Mouse (Mus musculus): Measurements from ENCODE around the gene Madcam1. TPM values are rescaled to one million over a fixed set of nuclear protein-coding genes. Genes with fewer than 3 reads are reported as not detected.
A peak's percentile ranks its signal among the peaks of the same experiment; 100 is the strongest.

Gene Madcam1
- polyA plus RNA-seq, 1 experiment, result not detected

- peaks cover 12% of the 10 kb centered on the region for H3K36me3 ChIP-seq (ENCODE audit: control insufficient read depth, insufficient read depth)
- H3K4me3 ChIP-seq, result peak overlapping the region; percentile 93
These were observed 42.2 kb downstream of the Madcam1 start for GRCm38 (mm10) chr10:79706406-79707094.

GRCm38 (mm10) chr10:79707162-79707561 is 42.8 kb downstream of the Madcam1 start:
- peaks cover 18% of the 10 kb centered on the region for H3K36me3 ChIP-seq (ENCODE audit: control insufficient read depth, insufficient read depth)
- H3ac ChIP-seq (ENCODE audit: control insufficient read depth, insufficient read length), result no peak overlapping the region
- peak overlapping the region; percentile 96 for H3K4me2 ChIP-seq (ENCODE audit: low read depth)
- no peaks in the 10 kb centered on the region for H3K27me3 ChIP-seq (ENCODE audit: control insufficient read depth, insufficient read depth, insufficient read length)
- H3K4me3 ChIP-seq, result peak overlapping the region; percentile 93
- TF ChIP-seq MYOD1 (IDR thresholded peaks at IDR 0.05; ENCODE audit: control insufficient read depth in 1 of 3, insufficient read length in 2 of 3, low read depth in 2 of 3) (peak in 1 of 3 experiments; percentile 69), MYOG (IDR thresholded peaks at IDR 0.05; ENCODE audit: control insufficient read depth in 1 of 3, insufficient read depth in 1 of 3, insufficient read length in 2 of 3, low read depth in 2 of 3) (peak in 1 of 3 experiments; percentile 89), TCF12 (IDR thresholded peaks at IDR 0.05; ENCODE audit: insufficient read depth, poor library complexity, severe bottlenecking) (no peak)
- peaks cover 47% of the 10 kb centered on the region for H3K79me2 ChIP-seq (ENCODE audit: control insufficient read depth, insufficient read depth)

More at GRCm38 (mm10) chr10:79706406-79707094, 42.2 kb downstream of the Madcam1 start:
- H3K27me3 ChIP-seq (ENCODE audit: control insufficient read depth, insufficient read depth, insufficient read length), result no peaks in the 10 kb centered on the region
- no peak overlapping the region for H3ac ChIP-seq (ENCODE audit: control insufficient read depth, insufficient read length)
- peaks cover 47% of the 10 kb centered on the region for H3K79me2 ChIP-seq (ENCODE audit: control insufficient read depth, insufficient read depth)
- TF ChIP-seq CEBPB (IDR thresholded peaks at IDR 0.05; ENCODE audit: insufficient read depth, poor library complexity, severe bottlenecking) (no peak), REST (IDR thresholded peaks at IDR 0.05; ENCODE audit: insufficient read depth, insufficient read length) (no peak), SRF (IDR thresholded peaks at IDR 0.05; ENCODE audit: control insufficient read depth, insufficient read length, low read depth) (no peak), TCF3 (IDR thresholded peaks at IDR 0.05; ENCODE audit: insufficient read length, low read depth) (no peak), POLR2A (IDR thresholded peaks at IDR 0.05; ENCODE audit: insufficient read length, low read depth) (peak; percentile 2)
- H3K4me2 ChIP-seq (ENCODE audit: low read depth), result peak overlapping the region; percentile 96

GRCm38 (mm10) chr10:79707759-79708158 is 43.4 kb downstream of the Madcam1 start:
- no peak for TF ChIP-seq MYOD1 (IDR thresholded peaks at IDR 0.05; ENCODE audit: control insufficient read depth in 1 of 3, insufficient read length in 2 of 3, low read depth in 2 of 3)
- TF ChIP-seq USF1 (IDR thresholded peaks at IDR 0.05; ENCODE audit: low read depth), result no peak
- TF ChIP-seq CEBPB (IDR thresholded peaks at IDR 0.05; ENCODE audit: insufficient read depth, poor library complexity, severe bottlenecking), result no peak
- no peak for TF ChIP-seq POLR2A (IDR thresholded peaks at IDR 0.05; ENCODE audit: insufficient read length, low read depth)
- TF ChIP-seq POLR2AphosphoS2 (IDR thresholded peaks at IDR 0.05; ENCODE audit: insufficient read length, low read depth), result peak; percentile 21
- H3K36me3 ChIP-seq (ENCODE audit: control insufficient read depth, insufficient read depth), result peaks cover 18% of the 10 kb centered on the region
- H3K4me2 ChIP-seq (ENCODE audit: low read depth), result peak overlapping the region; percentile 96
- H3ac ChIP-seq (ENCODE audit: control insufficient read depth, insufficient read length), result no peak overlapping the region
- H3K4me3 ChIP-seq, result peak overlapping the region; percentile 93
- H3K27me3 ChIP-seq (ENCODE audit: control insufficient read depth, insufficient read depth, insufficient read length), result no peaks in the 10 kb centered on the region
- peaks cover 47% of the 10 kb centered on the region for H3K79me2 ChIP-seq (ENCODE audit: control insufficient read depth, insufficient read depth)

- H3K36me3 ChIP-seq (ENCODE audit: control insufficient read depth, insufficient read depth), result peaks cover 18% of the 10 kb centered on the region
- no peak overlapping the region for H3ac ChIP-seq (ENCODE audit: control insufficient read depth, insufficient read length)
- no peak overlapping the region for H3K4me3 ChIP-seq
- H3K79me2 ChIP-seq (ENCODE audit: control insufficient read depth, insufficient read depth), result peaks cover 47% of the 10 kb centered on the region
- no peaks in the 10 kb centered on the region for H3K27me3 ChIP-seq (ENCODE audit: control insufficient read depth, insufficient read depth, insufficient read length)
- peak overlapping the region; percentile 30 for H3K4me2 ChIP-seq (ENCODE audit: low read depth)
- no peak for TF ChIP-seq MAX (IDR thresholded peaks at IDR 0.05; ENCODE audit: low read depth)
- peak in 2 of 3 experiments; percentile 89 to 93 for TF ChIP-seq MYOG (IDR thresholded peaks at IDR 0.05; ENCODE audit: control insufficient read depth in 1 of 3, insufficient read depth in 1 of 3, insufficient read length in 2 of 3, low read depth in 2 of 3)
- TF ChIP-seq POLR2A (IDR thresholded peaks at IDR 0.05; ENCODE audit: insufficient read length, low read depth), result no peak
- no peak for TF ChIP-seq TCF3 (IDR thresholded peaks at IDR 0.05; ENCODE audit: insufficient read length, low read depth)
- TF ChIP-seq REST (IDR thresholded peaks at IDR 0.05; ENCODE audit: insufficient read depth, insufficient read length), result no peak
- no peak for TF ChIP-seq E2F4 (IDR thresholded peaks at IDR 0.05; ENCODE audit: insufficient read depth)
- TF ChIP-seq POLR2AphosphoS2 (IDR thresholded peaks at IDR 0.05; ENCODE audit: insufficient read length, low read depth), result peak; percentile 52
- peak in 2 of 3 experiments; percentile 63 to 84 for TF ChIP-seq MYOD1 (IDR thresholded peaks at IDR 0.05; ENCODE audit: control insufficient read depth in 1 of 3, insufficient read length in 2 of 3, low read depth in 2 of 3)
- no peak for TF ChIP-seq USF1 (IDR thresholded peaks at IDR 0.05; ENCODE audit: low read depth)
These were observed 44.3 kb downstream of the Madcam1 start for GRCm38 (mm10) chr10:79708668-79709067.

GRCm38 (mm10) chr10:79709307-79709706 is 44.9 kb downstream of the Madcam1 start:
- no peaks in the 10 kb centered on the region for H3K27me3 ChIP-seq (ENCODE audit: control insufficient read depth, insufficient read depth, insufficient read length)
- no peak overlapping the region for H3K4me3 ChIP-seq
- H3ac ChIP-seq (ENCODE audit: control insufficient read depth, insufficient read length), result no peak overlapping the region
- peak overlapping the region; percentile 6 for H3K4me2 ChIP-seq (ENCODE audit: low read depth)
- peaks cover 18% of the 10 kb centered on the region for H3K36me3 ChIP-seq (ENCODE audit: control insufficient read depth, insufficient read depth)
- H3K79me2 ChIP-seq (ENCODE audit: control insufficient read depth, insufficient read depth), result peaks cover 47% of the 10 kb centered on the region
- TF ChIP-seq MYOG (IDR thresholded peaks at IDR 0.05; ENCODE audit: control insufficient read depth in 1 of 3, insufficient read depth in 1 of 3, insufficient read length in 2 of 3, low read depth in 2 of 3), result peak in 2 of 3 experiments; percentile 66 to 77
- no peak for TF ChIP-seq POLR2AphosphoS2 (IDR thresholded peaks at IDR 0.05; ENCODE audit: insufficient read length, low read depth)
- TF ChIP-seq USF1 (IDR thresholded peaks at IDR 0.05; ENCODE audit: low read depth), result no peak
- TF ChIP-seq REST (IDR thresholded peaks at IDR 0.05; ENCODE audit: insufficient read depth, insufficient read length), result no peak
- TF ChIP-seq MAX (IDR thresholded peaks at IDR 0.05; ENCODE audit: low read depth), result no peak
- peak in 1 of 3 experiments; percentile 31 for TF ChIP-seq MYOD1 (IDR thresholded peaks at IDR 0.05; ENCODE audit: control insufficient read depth in 1 of 3, insufficient read length in 2 of 3, low read depth in 2 of 3)

Measured in myocyte (in vitro differentiated cells).